Mouse (Mus musculus) kidney, adult 2 months (tissue): ENCODE measurements around the gene Igdcc4. TPM values are rescaled to one million over a fixed set of nuclear protein-coding genes. Genes with fewer than 3 reads are reported as not detected.

Experiments
- DNase-seq: peaks from one replicate; pipeline ENCODE4 v3.0.0; 2021
- H3K27ac ChIP-seq: fragments of 200-500 bp; 2 replicates; pipeline ENCODE4 v1.5.1; 2012; ENCODE audit warnings: low read depth, low read length, control low read depth, inconsistent platforms; ENCODE audit not compliant: insufficient read depth
- H3K27me3 ChIP-seq: fragments of 200-500 bp; replicated peaks from 2 replicates; pipeline ENCODE4 v1.6.1; 2012; ENCODE audit warnings: mild to moderate bottlenecking, moderate library complexity, low read length, inconsistent platforms; ENCODE audit not compliant: control insufficient read depth, insufficient read depth
- H3K36me3 ChIP-seq: fragments of 200-500 bp; 2 replicates; pipeline ENCODE4 v1.6.1; 2012; ENCODE audit warnings: mild to moderate bottlenecking, moderate library complexity, low read length, inconsistent platforms; ENCODE audit not compliant: control insufficient read depth, insufficient read depth
- H3K4me1 ChIP-seq: fragments of 200-500 bp; 2 replicates; pipeline ENCODE4 v1.6.1; 2011; ENCODE audit warnings: low read length; ENCODE audit not compliant: control insufficient read depth, insufficient read depth
- H3K4me3 ChIP-seq: fragments of 200-500 bp; 2 replicates; pipeline ENCODE4 v1.5.1; 2011; ENCODE audit warnings: mild to moderate bottlenecking, low read depth, low read length, control low read depth; ENCODE audit not compliant: insufficient read depth
- CTCF ChIP-seq: fragments of 200-500 bp; conservative IDR thresholded peaks from 2 replicates; pipeline ENCODE4 v1.5.1; 2011; ENCODE audit warnings: low read depth, mild to moderate bottlenecking, control low read depth, low read length, moderate library complexity, mixed read lengths; ENCODE audit not compliant: insufficient read depth, insufficient read length
- POLR2A ChIP-seq: fragments of 200-500 bp; IDR thresholded peaks from one replicate; pipeline ENCODE4 v1.6.1; 2011; ENCODE audit warnings: low read depth, low read length, control low read depth
- WGBS: fragments of 180-500 bp; shearing (Covaris S2); methylation state at CpG from one replicate; pipeline ENCODE4 v1.1.7; 2018; 5-methylcytosine and 5-hydroxymethylcytosine counted together
- polyA plus RNA-seq: library from polyadenylated mRNA; depleted of rRNA; stranded (reverse); fragments of >200 nt; gene quantifications from 2 replicates; pipeline ENCODE4 v1.2.3, GENCODE M21; 2012; rRNA removed

Gene Igdcc4
- polyA plus RNA-seq, 1 experiment: 0.83 TPM

DNA sequence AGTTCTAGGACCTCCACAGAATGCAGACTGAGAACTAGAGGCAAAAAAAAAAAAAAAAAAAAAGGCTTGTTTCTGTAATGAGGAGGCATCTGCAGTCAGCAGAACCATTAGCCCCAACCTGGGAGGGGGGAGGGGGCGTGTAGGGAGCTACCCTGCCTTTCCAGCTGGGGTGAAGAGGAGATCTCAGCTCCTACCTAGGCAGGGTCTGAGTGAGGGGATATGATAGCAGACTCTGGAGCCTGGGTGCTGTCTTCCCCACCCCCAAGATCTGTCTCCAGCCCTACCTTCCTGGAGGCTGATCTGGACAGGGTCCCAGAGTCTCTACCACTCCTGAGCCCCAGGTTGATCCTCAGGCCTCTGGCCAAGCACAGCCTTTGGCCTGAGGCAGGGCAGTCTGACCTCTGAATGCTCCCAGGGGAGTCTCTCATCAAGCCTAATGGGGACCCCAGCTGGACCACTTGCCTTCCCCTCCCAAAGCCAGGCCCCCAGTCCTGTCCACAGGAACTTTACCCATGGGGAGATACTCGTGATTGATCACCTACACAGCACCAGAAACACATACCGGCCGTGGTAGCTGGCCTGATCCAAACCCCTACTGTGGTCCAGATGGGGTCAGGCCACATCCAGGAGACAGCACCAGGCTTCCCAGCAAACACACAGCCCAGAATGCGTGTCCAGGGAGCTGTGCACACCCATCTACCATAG lies 74.1 kb downstream of the Igdcc4 start:
- no peak overlapping the region for H3K4me3 ChIP-seq
- no peaks in the 10 kb centered on the region for H3K4me1 ChIP-seq
- no peak for TF ChIP-seq CTCF
- no peak for TF ChIP-seq POLR2A
- 77% methylated on average over 5 of the region's 5 CpGs for WGBS
- H3K36me3 ChIP-seq: no peaks in the 10 kb centered on the region
- H3K27ac ChIP-seq: no peak overlapping the region
- DNase-seq: no peak
- H3K27me3 ChIP-seq: no peaks in the 10 kb centered on the region

DNA sequence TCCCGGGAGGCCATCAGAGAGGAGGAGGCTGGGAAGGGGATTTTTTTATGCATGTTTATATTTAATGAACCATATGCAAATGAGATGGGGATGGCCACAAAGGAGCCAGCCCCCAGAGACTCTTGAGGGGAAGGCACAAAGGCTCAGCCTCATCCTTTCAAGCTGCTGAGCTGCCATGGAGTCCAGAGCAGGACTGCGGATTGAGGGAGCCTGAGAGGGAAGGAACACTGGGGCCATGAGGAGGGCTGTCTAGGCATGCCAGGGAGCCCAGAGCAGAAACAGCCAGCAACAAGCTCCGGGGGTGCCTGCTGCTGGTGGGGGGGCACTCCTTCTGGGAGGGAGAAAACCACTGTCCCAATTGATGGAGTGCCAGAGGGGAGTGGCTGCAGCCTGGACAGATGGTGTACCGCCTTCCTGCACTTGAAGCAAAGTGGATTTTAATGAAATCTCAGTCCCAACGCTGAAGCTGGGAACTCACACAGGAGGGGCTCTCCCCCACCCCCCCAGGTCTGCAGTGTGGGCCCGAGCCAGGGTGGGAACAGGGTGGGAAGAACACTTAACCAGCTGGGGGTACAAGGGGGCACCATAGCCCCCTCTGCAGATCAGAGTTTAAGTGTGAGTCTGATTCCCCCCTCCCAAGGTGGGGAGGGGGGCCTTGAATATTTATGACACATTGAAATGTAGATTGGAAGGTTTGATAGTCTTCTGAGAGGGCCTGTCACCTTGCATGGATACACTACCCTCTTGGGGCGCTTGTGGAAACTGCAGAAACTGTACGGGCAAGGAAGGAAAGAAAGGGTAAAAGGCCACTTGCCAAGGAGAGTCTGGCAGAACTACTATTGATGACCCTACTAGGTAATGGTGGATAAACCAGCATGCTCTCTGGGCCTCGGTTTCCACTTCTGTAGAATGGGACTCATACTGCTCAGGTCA lies 74.9 kb downstream of the Igdcc4 start:
- no peaks in the 10 kb centered on the region for H3K27me3 ChIP-seq
- 54% methylated on average over 9 of the region's 9 CpGs for WGBS
- no peak overlapping the region for H3K4me3 ChIP-seq
- H3K4me1 ChIP-seq: no peaks in the 10 kb centered on the region
- no peak overlapping the region for H3K27ac ChIP-seq
- H3K36me3 ChIP-seq: no peaks in the 10 kb centered on the region
- no peak for DNase-seq
- TF ChIP-seq POLR2A (no peak), CTCF (no peak)

DNA sequence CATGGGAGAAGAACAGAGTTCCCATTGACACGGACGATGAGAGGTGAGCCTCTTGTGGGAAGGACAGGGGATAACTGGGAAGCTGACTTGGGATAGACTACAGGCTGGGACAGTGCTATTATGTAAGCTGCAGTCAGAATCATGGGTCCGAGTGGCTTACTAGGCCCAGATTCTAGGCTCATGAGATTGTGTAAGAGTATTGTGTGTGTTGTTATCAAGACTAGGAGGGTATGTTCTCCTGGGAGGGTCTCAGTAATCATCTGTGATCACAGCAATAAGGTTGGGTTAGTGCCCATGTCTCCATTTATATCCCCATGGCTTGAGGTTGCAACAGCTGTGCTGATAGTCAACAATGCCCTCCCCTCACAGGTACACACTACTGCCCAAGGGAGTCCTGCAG lies 76.2 kb downstream of the Igdcc4 start:
- 95% methylated on average over 3 of the region's 3 CpGs for WGBS
- H3K36me3 ChIP-seq: no peaks in the 10 kb centered on the region
- H3K27me3 ChIP-seq: no peaks in the 10 kb centered on the region
- no peak for DNase-seq
- H3K4me1 ChIP-seq: no peaks in the 10 kb centered on the region
- TF ChIP-seq POLR2A (no peak), CTCF (no peak)
- H3K27ac ChIP-seq: no peak overlapping the region
- no peak overlapping the region for H3K4me3 ChIP-seq

GRCm38 (mm10) chr9:65177912-65178311 lies 76.6 kb downstream of the Igdcc4 start:
- Histone ChIP-seq H3K4me3 (no peak overlapping the region), H3K4me1 (no peaks in the 10 kb centered on the region), H3K27me3 (no peaks in the 10 kb centered on the region), H3K27ac (no peak overlapping the region), H3K36me3 (no peaks in the 10 kb centered on the region)
- DNase-seq: no peak
- TF ChIP-seq POLR2A: no peak
- no peak for TF ChIP-seq CTCF
- WGBS: 78% methylated on average over 10 of the region's 10 CpGs

DNA sequence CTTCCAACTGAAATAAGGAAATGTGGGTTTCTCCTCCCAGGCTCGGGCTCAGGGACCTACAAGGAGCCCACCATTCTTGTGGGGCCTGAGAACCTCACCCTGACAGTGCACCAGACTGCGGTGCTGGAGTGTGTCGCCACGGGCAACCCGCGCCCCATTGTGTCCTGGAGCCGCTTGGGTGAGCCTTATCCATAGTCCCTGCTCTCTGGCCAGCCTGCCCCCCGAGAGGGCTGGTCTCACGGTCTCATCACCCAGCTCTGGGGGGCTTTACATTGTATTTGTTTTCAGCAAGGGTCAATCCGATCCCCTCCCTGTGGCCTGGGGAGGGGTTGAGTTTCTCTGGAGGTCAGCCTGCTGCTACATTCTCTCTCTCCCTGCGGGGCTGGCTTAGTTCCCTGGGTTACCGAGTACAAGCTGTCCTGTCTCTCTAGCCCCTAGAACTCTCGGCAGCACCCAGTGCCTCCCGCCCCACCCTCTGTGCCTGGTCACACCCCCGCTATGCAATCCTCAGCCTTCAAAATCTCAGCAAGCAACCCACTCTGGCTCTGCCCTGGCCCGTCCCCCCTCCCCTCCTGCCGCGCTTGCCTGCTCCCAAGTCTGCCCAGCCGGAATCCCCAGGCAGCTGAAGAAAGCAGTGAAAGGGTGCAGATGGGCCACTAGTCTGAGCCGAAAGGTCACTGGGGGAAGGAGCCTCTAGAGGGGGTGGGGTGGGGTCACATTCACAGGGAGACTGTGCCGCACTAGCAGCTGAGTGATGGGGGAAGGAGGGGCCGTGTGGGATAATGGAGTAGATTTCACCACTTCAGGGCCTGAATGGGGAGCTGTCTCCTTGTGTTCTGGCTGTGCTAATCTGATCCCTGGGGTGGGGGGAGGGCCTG lies 77.3 kb downstream of the Igdcc4 start:
- no peak for DNase-seq
- WGBS: 37% methylated on average over 22 of the region's 22 CpGs
- Histone ChIP-seq H3K27ac (no peak overlapping the region), H3K36me3 (no peaks in the 10 kb centered on the region), H3K4me3 (no peak overlapping the region), H3K4me1 (no peaks in the 10 kb centered on the region), H3K27me3 (no peaks in the 10 kb centered on the region)
- TF ChIP-seq POLR2A: no peak

GRCm38 (mm10) chr9:65179817-65180624 lies 78.7 kb downstream of the Igdcc4 start:
- no peak for DNase-seq

More at GRCm38 (mm10) chr9:65179817-65180624, 78.7 kb downstream of the Igdcc4 start:
- no peak overlapping the region for H3K4me3 ChIP-seq
- TF ChIP-seq CTCF (no peak), POLR2A (no peak)
- H3K4me1 ChIP-seq: no peaks in the 10 kb centered on the region
- no peak overlapping the region for H3K27ac ChIP-seq
- H3K36me3 ChIP-seq: no peaks in the 10 kb centered on the region
- whole genome bisulfite sequencing: 46% methylated on average over 17 of the region's 17 CpGs
- H3K27me3 ChIP-seq: no peaks in the 10 kb centered on the region

Other genes with a start within 250 kb of the Igdcc4 start
- gene Slc24a1, start 149.9 kb upstream of the Igdcc4 start, polyA plus RNA-seq: not detected in 2 replicates
- gene Ints14, start 140.6 kb upstream of the Igdcc4 start, polyA plus RNA-seq: 16.5 and 17.3 TPM in 2 replicates
- gene Hacd3, start 79.8 kb upstream of the Igdcc4 start, polyA plus RNA-seq: 36.9 and 37.5 TPM in 2 replicates
- 41.6 and 45.3 TPM in 2 replicates for gene Dpp8, start 69.1 kb upstream of the Igdcc4 start, polyA plus RNA-seq
- 0.72 and 0.94 TPM in 2 replicates for gene Igdcc3, start 39.7 kb downstream of the Igdcc4 start, polyA plus RNA-seq
- gene Parp16, start 93.9 kb downstream of the Igdcc4 start, polyA plus RNA-seq: 11.0 and 11.9 TPM in 2 replicates
- 1.1 and 1.4 TPM in 2 replicates for gene Cilp, start 163.7 kb downstream of the Igdcc4 start, polyA plus RNA-seq
- gene Clpx, start 192.8 kb downstream of the Igdcc4 start, polyA plus RNA-seq: 24.4 and 25.8 TPM in 2 replicates
- gene Pdcd7, start 244.6 kb downstream of the Igdcc4 start, polyA plus RNA-seq: 6.0 and 6.1 TPM in 2 replicates